Mouse (Mus musculus): Measurements from ENCODE around the gene Tas2r134. TPM values are rescaled to one million over a fixed set of nuclear protein-coding genes. Genes with fewer than 3 reads are reported as not detected.

The Tas2r134 gene
- polyA plus RNA-seq, 1 experiment from 2014 or later = not detected

DNA sequence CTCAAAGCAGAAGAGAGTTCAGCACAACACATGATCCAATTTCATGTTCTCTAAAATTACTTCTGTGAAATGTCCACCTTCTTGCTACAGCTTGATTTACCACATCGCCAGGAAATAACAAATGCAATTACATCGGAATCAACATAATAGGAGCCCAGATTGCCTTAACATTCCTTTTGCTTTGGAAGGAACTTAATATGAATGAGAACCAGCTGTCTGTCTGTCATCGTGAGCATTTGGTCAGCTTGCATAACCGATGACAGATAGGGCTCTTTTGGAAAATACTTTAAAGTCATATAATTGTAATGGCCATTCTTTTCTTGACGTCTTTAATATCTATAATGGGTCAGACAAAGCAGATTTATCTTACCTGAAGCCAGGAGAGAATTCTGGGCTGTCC, 31.0 kb downstream of the Tas2r134 start:
- no peak overlapping the region for H3K9ac ChIP-seq
- no peak overlapping the region for H3K4me2 ChIP-seq
- no peak overlapping the region for H3K4me3 ChIP-seq (replicated peaks)
- 63% methylated on average over 5 of the region's 5 CpGs for WGBS
- no peaks in the 10 kb centered on the region for H3K4me1 ChIP-seq
- H3K27me3 ChIP-seq = no peaks in the 10 kb centered on the region
- ATAC-seq (replicated peaks; ENCODE audit: low FRiP score) = no peak
- H3K27ac ChIP-seq = no peak overlapping the region
- H3K36me3 ChIP-seq = no peaks in the 10 kb centered on the region
- H3K9me3 ChIP-seq (replicated peaks) = no peaks in the 10 kb centered on the region

DNA sequence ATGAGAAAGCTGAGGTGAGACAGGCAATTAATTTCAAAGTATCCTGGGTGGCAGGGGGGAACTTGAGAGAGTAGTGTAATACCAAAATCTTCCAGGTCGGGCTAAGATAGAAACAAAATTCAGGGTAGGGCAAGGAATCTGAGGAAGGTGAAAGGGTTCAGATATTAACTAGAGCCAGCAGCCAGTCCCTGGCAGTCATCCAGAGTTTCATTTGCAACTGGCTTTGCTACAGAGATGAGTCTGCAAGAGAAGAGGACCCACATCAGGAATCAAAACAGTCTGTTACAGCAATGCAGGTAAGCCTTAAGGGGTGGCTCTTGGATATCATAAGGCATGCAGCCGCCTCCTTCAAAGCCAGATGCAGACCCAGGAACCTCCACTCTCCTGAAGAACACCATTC, 47.0 kb downstream of the Tas2r134 start:
- Histone ChIP-seq H3K4me3 (replicated peaks) (no peak overlapping the region), H3K4me1 (no peaks in the 10 kb centered on the region), H3K9ac (no peak overlapping the region), H3K27ac (no peak overlapping the region), H3K27me3 (no peaks in the 10 kb centered on the region), H3K36me3 (no peaks in the 10 kb centered on the region), H3K4me2 (no peak overlapping the region), H3K9me3 (replicated peaks) (no peaks in the 10 kb centered on the region)
- WGBS = 84% methylated on average over 2 of the region's 2 CpGs
- ATAC-seq (replicated peaks; ENCODE audit: low FRiP score) = no peak

Measured in kidney, embryonic 15.5 days (tissue).